Mouse (Mus musculus): ENCODE results near the gene Il12a. TPM values are rescaled to one million over a fixed set of nuclear protein-coding genes. Genes with fewer than 3 reads are reported as not detected.

Gene Il12a
- polyA plus RNA-seq (2016; fragmentation: Nextera tagmentation; extraction: Ambion mirVana) = 4.3 and 4.5 TPM in 2 replicates

- peak within 1 kb of the TSS; percentile 42 for H3K4me2 ChIP-seq
- H3K27ac ChIP-seq = peak within 1 kb of the TSS; percentile 52
- no peaks in the 10 kb centered on the region for H3K36me3 ChIP-seq
- no peaks in the 10 kb centered on the region for H3K9me3 ChIP-seq (replicated peaks)
- 0 out of 2 replicates have a peak, but pooled peaks cover 9% of the 10 kb centered on the region for H3K27me3 ChIP-seq (replicated peaks)
- 70% methylated on average over 4 of the region's 4 CpGs for WGBS (ENCODE audit: insufficient replicate concordance)
- ATAC-seq = no peak
- peaks cover 11% of the 10 kb centered on the region; the same call in 1 of the 2 replicates for H3K4me1 ChIP-seq
- H3K9ac ChIP-seq = 0 out of 2 replicates have a peak within 1 kb of the TSS, but pooled peaks have one; percentile 7
- peak within 1 kb of the TSS; percentile 19 for H3K4me3 ChIP-seq
These were observed at the start of gene Il12a for GRCm38 (mm10) chr3:68690344-68690743. Gene Il12a (plus strand): TSS chr3:68690644.

- 62% methylated on average over 7 of the region's 7 CpGs for WGBS (ENCODE audit: insufficient replicate concordance)
- Histone ChIP-seq H3K27ac (no peak overlapping the region), H3K9me3 (replicated peaks) (no peaks in the 10 kb centered on the region), H3K9ac (no peak overlapping the region), H3K27me3 (replicated peaks) (no peaks in the 10 kb centered on the region), H3K36me3 (no peaks in the 10 kb centered on the region), H3K4me2 (no peak overlapping the region), H3K4me1 (0 out of 2 replicates have a peak, but pooled peaks cover 4% of the 10 kb centered on the region), H3K4me3 (no peak overlapping the region)
- ATAC-seq = no peak
These were observed 47.5 kb upstream of the Il12a start for GRCm38 (mm10) chr3:68642935-68643334.

GRCm38 (mm10) chr3:68646387-68647130 is 43.9 kb upstream of the Il12a start:
- WGBS (ENCODE audit: insufficient replicate concordance) = 51% methylated on average over 6 of the region's 6 CpGs

GRCm38 (mm10) chr3:68647282-68647681 is 43.2 kb upstream of the Il12a start:
- H3K4me2 ChIP-seq = no peak overlapping the region
- H3K27ac ChIP-seq = no peak overlapping the region
- H3K27me3 ChIP-seq (replicated peaks) = no peaks in the 10 kb centered on the region
- H3K4me1 ChIP-seq = 0 out of 2 replicates have a peak, but pooled peaks cover 4% of the 10 kb centered on the region
- no peak overlapping the region for H3K4me3 ChIP-seq
- ATAC-seq = no peak
- 80% methylated on average over 3 of the region's 3 CpGs for WGBS (ENCODE audit: insufficient replicate concordance)
- H3K9me3 ChIP-seq (replicated peaks) = no peaks in the 10 kb centered on the region
- H3K9ac ChIP-seq = no peak overlapping the region
- no peaks in the 10 kb centered on the region for H3K36me3 ChIP-seq

More at GRCm38 (mm10) chr3:68646387-68647130, 43.9 kb upstream of the Il12a start:
- H3K4me1 ChIP-seq = 0 out of 2 replicates have a peak, but pooled peaks cover 4% of the 10 kb centered on the region
- H3K4me2 ChIP-seq = no peak overlapping the region
- ATAC-seq = no peak
- H3K27me3 ChIP-seq (replicated peaks) = no peaks in the 10 kb centered on the region
- H3K9me3 ChIP-seq (replicated peaks) = no peaks in the 10 kb centered on the region
- no peak overlapping the region for H3K4me3 ChIP-seq
- no peak overlapping the region for H3K27ac ChIP-seq
- no peak overlapping the region for H3K9ac ChIP-seq
- H3K36me3 ChIP-seq = no peaks in the 10 kb centered on the region

- Histone ChIP-seq H3K9me3 (replicated peaks) (no peaks in the 10 kb centered on the region), H3K4me2 (no peak overlapping the region), H3K9ac (no peak overlapping the region), H3K36me3 (no peaks in the 10 kb centered on the region), H3K27me3 (replicated peaks) (no peaks in the 10 kb centered on the region), H3K4me3 (no peak overlapping the region), H3K4me1 (0 out of 2 replicates have a peak, but pooled peaks cover 4% of the 10 kb centered on the region), H3K27ac (no peak overlapping the region)
- WGBS (ENCODE audit: insufficient replicate concordance) = 74% methylated on average over 3 of the region's 3 CpGs
- ATAC-seq = no peak
These were observed 40.2 kb upstream of the Il12a start for GRCm38 (mm10) chr3:68650251-68650650.

GRCm38 (mm10) chr3:68656607-68657352 is 33.7 kb upstream of the Il12a start:
- Histone ChIP-seq H3K9ac (no peak overlapping the region), H3K4me2 (no peak overlapping the region), H3K4me1 (peaks cover 6% of the 10 kb centered on the region), H3K27me3 (replicated peaks) (no peaks in the 10 kb centered on the region), H3K4me3 (no peak overlapping the region), H3K36me3 (no peaks in the 10 kb centered on the region), H3K9me3 (replicated peaks) (no peaks in the 10 kb centered on the region), H3K27ac (no peak overlapping the region; the same call in 1 of the 2 replicates)
- 52% methylated on average over 4 of the region's 4 CpGs for WGBS (ENCODE audit: insufficient replicate concordance)
- ATAC-seq = no peak

GRCm38 (mm10) chr3:68657589-68658245 is 32.7 kb upstream of the Il12a start:
- Histone ChIP-seq H3K9me3 (replicated peaks) (no peaks in the 10 kb centered on the region), H3K27ac (no peak overlapping the region; the same call in 1 of the 2 replicates), H3K4me2 (no peak overlapping the region), H3K36me3 (no peaks in the 10 kb centered on the region), H3K4me3 (no peak overlapping the region), H3K9ac (no peak overlapping the region), H3K4me1 (peaks cover 6% of the 10 kb centered on the region), H3K27me3 (replicated peaks) (no peaks in the 10 kb centered on the region)
- WGBS (ENCODE audit: insufficient replicate concordance) = 8% methylated on average over 9 of the region's 9 CpGs
- ATAC-seq = no peak

GRCm38 (mm10) chr3:68659996-68660395 is 30.4 kb upstream of the Il12a start:
- no peak overlapping the region for H3K4me2 ChIP-seq
- no peaks in the 10 kb centered on the region for H3K9me3 ChIP-seq (replicated peaks)
- H3K9ac ChIP-seq = no peak overlapping the region
- 78% methylated on average over 6 of the region's 6 CpGs for WGBS (ENCODE audit: insufficient replicate concordance)
- no peaks in the 10 kb centered on the region for H3K27me3 ChIP-seq (replicated peaks)
- ATAC-seq = no peak
- H3K27ac ChIP-seq = no peak overlapping the region
- H3K36me3 ChIP-seq = no peaks in the 10 kb centered on the region
- H3K4me3 ChIP-seq = no peak overlapping the region
- H3K4me1 ChIP-seq = peaks cover 6% of the 10 kb centered on the region

- no peak for ATAC-seq
- no peak overlapping the region for H3K4me3 ChIP-seq
- H3K4me1 ChIP-seq = peaks cover 6% of the 10 kb centered on the region
- no peaks in the 10 kb centered on the region for H3K36me3 ChIP-seq
- WGBS (ENCODE audit: insufficient replicate concordance) = 45% methylated on average over 4 of the region's 4 CpGs
- no peaks in the 10 kb centered on the region for H3K27me3 ChIP-seq (replicated peaks)
- H3K27ac ChIP-seq = no peak overlapping the region
- no peak overlapping the region for H3K9ac ChIP-seq
- H3K4me2 ChIP-seq = no peak overlapping the region
- H3K9me3 ChIP-seq (replicated peaks) = no peaks in the 10 kb centered on the region
These were observed 29.9 kb upstream of the Il12a start for GRCm38 (mm10) chr3:68660538-68660937.

- no peak for ATAC-seq
- H3K4me3 ChIP-seq = no peak overlapping the region
- H3K36me3 ChIP-seq = no peaks in the 10 kb centered on the region
- WGBS (ENCODE audit: insufficient replicate concordance) = 26% methylated on average over 5 of the region's 5 CpGs
- H3K4me1 ChIP-seq = no peaks in the 10 kb centered on the region
- no peak overlapping the region for H3K9ac ChIP-seq
- no peak overlapping the region for H3K27ac ChIP-seq
- H3K4me2 ChIP-seq = no peak overlapping the region
- H3K9me3 ChIP-seq (replicated peaks) = no peaks in the 10 kb centered on the region
- no peaks in the 10 kb centered on the region for H3K27me3 ChIP-seq (replicated peaks)
These were observed 28.1 kb upstream of the Il12a start for GRCm38 (mm10) chr3:68662386-68662785.

GRCm38 (mm10) chr3:68664337-68664736 is 26.1 kb upstream of the Il12a start:
- Histone ChIP-seq H3K27ac (no peak overlapping the region), H3K4me2 (no peak overlapping the region), H3K4me1 (no peaks in the 10 kb centered on the region), H3K27me3 (replicated peaks) (no peaks in the 10 kb centered on the region), H3K4me3 (no peak overlapping the region), H3K9ac (no peak overlapping the region), H3K36me3 (no peaks in the 10 kb centered on the region), H3K9me3 (replicated peaks) (no peaks in the 10 kb centered on the region)
- 83% methylated on average over 6 of the region's 6 CpGs for WGBS (ENCODE audit: insufficient replicate concordance)
- ATAC-seq = no peak

GRCm38 (mm10) chr3:68666377-68666776 is 24.1 kb upstream of the Il12a start:
- no peak overlapping the region for H3K9ac ChIP-seq
- no peaks in the 10 kb centered on the region for H3K9me3 ChIP-seq (replicated peaks)
- H3K27me3 ChIP-seq (replicated peaks) = no peaks in the 10 kb centered on the region
- no peak overlapping the region for H3K4me3 ChIP-seq
- no peaks in the 10 kb centered on the region for H3K4me1 ChIP-seq
- no peak overlapping the region for H3K27ac ChIP-seq
- WGBS (ENCODE audit: insufficient replicate concordance) = 62% methylated on average over 7 of the region's 7 CpGs
- no peaks in the 10 kb centered on the region for H3K36me3 ChIP-seq
- no peak overlapping the region for H3K4me2 ChIP-seq
- ATAC-seq = no peak

Data from liver, embryonic 12.5 days (tissue).